Mouse (Mus musculus) testis, adult 2 months (tissue): ENCODE results near the gene Havcr1.
"Not testable (repeated sequence)": the region's sequence is repeated elsewhere in the genome, so short reads cannot be mapped to it uniquely, and the experiment has no call there.

ENCODE experiments used
- CTCF ChIP-seq: fragments of 200-500 bp; IDR thresholded peaks from 2 replicates; pipeline ENCODE4 v1.5.1; 2012; ENCODE audit warnings: low read depth, mild to moderate bottlenecking, inconsistent platforms, low read length, moderate library complexity; ENCODE audit not compliant: control insufficient read depth, insufficient read depth, insufficient replicate concordance
- POLR2A ChIP-seq: fragments of 200-500 bp; IDR thresholded peaks from 2 replicates; pipeline ENCODE4 v1.6.1; 2012; ENCODE audit warnings: low read depth, mild to moderate bottlenecking, inconsistent platforms, low read length, moderate library complexity; ENCODE audit not compliant: control insufficient read depth

- not testable (repeated sequence) for TF ChIP-seq CTCF, POLR2A
These were observed 39.0 kb upstream of the Havcr1 start for GRCm38 (mm10) chr11:46695849-46696248.
